Mouse (Mus musculus) bone marrow, adult 2 months (tissue): ENCODE data around the gene Stxbp6.

Experiments used
- CTCF ChIP-seq: fragments of 200-500 bp; IDR thresholded peaks from 2 replicates; pipeline ENCODE4 v1.5.1; 2011; ENCODE audit warnings: low read length, control low read depth; ENCODE audit not compliant: control insufficient read depth, insufficient read depth
- POLR2A ChIP-seq: fragments of 200-500 bp; IDR thresholded peaks from 2 replicates; pipeline ENCODE4 v1.6.1; 2011; ENCODE audit warnings: low read depth, mild to moderate bottlenecking, control low read depth, low read length, borderline replicate concordance; ENCODE audit not compliant: control insufficient read depth

DNA sequence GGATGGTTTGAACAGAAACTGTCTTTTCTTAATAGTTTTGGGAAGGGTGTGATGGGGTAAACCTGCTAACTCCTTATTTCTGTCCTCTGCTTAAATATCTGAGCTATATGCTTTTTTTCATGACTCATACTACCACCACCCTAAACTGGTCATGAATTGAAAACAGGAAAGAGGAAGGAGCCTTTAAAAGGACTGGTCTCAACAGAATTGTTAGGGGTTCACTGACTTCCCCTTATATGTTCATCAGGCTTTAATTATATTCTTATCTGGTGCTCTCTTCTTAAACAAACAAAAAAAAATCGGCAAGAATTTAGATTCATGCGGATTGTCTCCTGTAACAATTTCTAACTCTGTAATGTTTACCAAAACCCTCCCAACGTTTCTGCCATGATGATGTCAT, 17.9 kb upstream of the Stxbp6 start:
- no peak for TF ChIP-seq POLR2A
- no peak for TF ChIP-seq CTCF
